ENCODE assay signal across 9 mouse cellular contexts in genomic region chr1:158361964-158362291, GRCm38 (mm10). TPM values are rescaled to one million over a fixed set of nuclear protein-coding genes. Genes with fewer than 3 reads are reported as not detected.
DNase-seq lines count a peak whose midpoint lies in the region; ATAC-seq and TF ChIP-seq lines count a peak whose summit lies in the region.
"Had no signal": no experiment of that assay in that cellular context is flagged by ENCODE, and none has a peak within 500 bp of the region (broad histone marks: within the 10 kb centered on the region; RNA-seq: fewer than 3 reads in every experiment).

Gene Astn1, plus strand, starts transcription at chr1:158362273.

- peaks cover 8% of the 10 kb centered on the region for H3K4me1 ChIP-seq in heart, embryonic 10.5 days
- peaks cover 0 to 5% of the 10 kb centered on the region in 2 experiments; a peak in 1 of 4 replicates for H3K4me1 ChIP-seq in ES-E14 (ENCODE audit: control insufficient read depth in 2 of 2, insufficient read depth in 2 of 2, low read length in 2 of 2, poor library complexity in 1 of 2)
- H3K4me1 ChIP-seq in hindbrain, embryonic 11.5 days (replicated peaks; ENCODE audit: control insufficient read depth, insufficient read depth, low read length), result no peaks in the 10 kb centered on the region; the same call in 1 of the 2 replicates
- H3K4me1 ChIP-seq in liver, embryonic 12.5 days, result no peaks in the 10 kb centered on the region

- H3K36me3 ChIP-seq in heart, embryonic 10.5 days, result no peaks in the 10 kb centered on the region
- H3K36me3 ChIP-seq in ES-E14 (ENCODE audit: control insufficient read depth, insufficient read depth, low read length, poor library complexity, severe bottlenecking), result no peaks in the 10 kb centered on the region
- no peaks in the 10 kb centered on the region for H3K36me3 ChIP-seq in hindbrain, embryonic 11.5 days (ENCODE audit: control insufficient read depth, insufficient read depth, low read length)
- no peaks in the 10 kb centered on the region for H3K36me3 ChIP-seq in liver, embryonic 12.5 days
- H3K36me3 ChIP-seq: G1E had no signal

- peak within 1 kb of the TSS; percentile 65 for H3K4me3 ChIP-seq in heart, embryonic 10.5 days
- peak within 1 kb of the TSS; percentile 47 to 68 for H3K4me3 ChIP-seq in ES-E14 (ENCODE audit: insufficient read depth in 1 of 2, low read depth in 1 of 2, low read length in 2 of 2, poor library complexity in 1 of 2, severe bottlenecking in 1 of 2)
- H3K4me3 ChIP-seq in hindbrain, embryonic 11.5 days (ENCODE audit: low read depth, low read length), result peak within 1 kb of the TSS; percentile 46
- H3K4me3 ChIP-seq in liver, embryonic 12.5 days, result peak within 1 kb of the TSS; percentile 32

- in situ Hi-C loops in ES-E14 (cut with MboI; ENCODE audit: low sequenced_read_pairs in 2 of 2, unreplicated experiment in 2 of 2), result no loop called here

- H3K27ac ChIP-seq in heart, embryonic 10.5 days, result peak within 1 kb of the TSS; percentile 56
- H3K27ac ChIP-seq in ES-E14 (ENCODE audit: insufficient read depth, low read depth, low read length, poor library complexity, severe bottlenecking), result no peak within 1 kb of the TSS
- H3K27ac ChIP-seq in hindbrain, embryonic 11.5 days (ENCODE audit: low read depth, low read length), result peak within 1 kb of the TSS; percentile 77
- no peak within 1 kb of the TSS for H3K27ac ChIP-seq in liver, embryonic 12.5 days

- ATAC-seq in hindbrain, embryonic 11.5 days (ENCODE audit: low FRiP score), result no peak
- ATAC-seq in liver, embryonic 12.5 days, result no peak

- H3K27me3 ChIP-seq in heart, embryonic 10.5 days (ENCODE audit: insufficient read depth, poor library complexity, severe bottlenecking), result peaks cover 35% of the 10 kb centered on the region
- no peaks in the 10 kb centered on the region for H3K27me3 ChIP-seq in hindbrain, embryonic 11.5 days (ENCODE audit: control insufficient read depth, insufficient read depth, low read length)
- H3K27me3 ChIP-seq in liver, embryonic 12.5 days (replicated peaks), result peaks cover 25% of the 10 kb centered on the region

- DNase-seq in heart, embryonic 10.5 days (ENCODE audit: low spot score), result no peak
- no peak for DNase-seq in heart, postnatal 25 days (ENCODE audit: low spot score)
- DNase-seq in ES-E14 (ENCODE audit: low read depth, low spot score), result no peak
- peak; percentile 64 for DNase-seq in hindbrain, embryonic 11.5 days (ENCODE audit: low spot score)
- DNase-seq in retina, postnatal 1 day, result no peak
- DNase-seq in frontal cortex, postnatal 14 days (ENCODE audit: low spot score in 2 of 2), result no peak
- no peak for DNase-seq in urinary bladder, adult 18-20 months (ENCODE audit: low spot score in 2 of 2)

- no peak within 1 kb of the TSS for H3K9ac ChIP-seq in ES-E14 (ENCODE audit: insufficient read depth, low read depth, low read length, poor library complexity, severe bottlenecking)
- peak within 1 kb of the TSS; percentile 81 for H3K9ac ChIP-seq in hindbrain, embryonic 11.5 days (ENCODE audit: low read depth, low read length)
- H3K9ac ChIP-seq in liver, embryonic 12.5 days, result no peak within 1 kb of the TSS

- peak within 1 kb of the TSS; percentile 56 for H3K4me2 ChIP-seq in hindbrain, embryonic 11.5 days (replicated peaks; ENCODE audit: low read depth, low read length)
- peak within 1 kb of the TSS; percentile 44 for H3K4me2 ChIP-seq in liver, embryonic 12.5 days

- intact Hi-C loops in heart, postnatal 25 days (cut with DNase I), result no loop called here

- 0% methylated on average over 2 of the region's 2 CpGs for WGBS in heart, embryonic 10.5 days
- 0% methylated on average over 2 of the region's 2 CpGs for WGBS in hindbrain, embryonic 11.5 days
- WGBS in liver, embryonic 12.5 days (ENCODE audit: insufficient replicate concordance), result 0% methylated on average over 2 of the region's 2 CpGs

- H3K9me3 ChIP-seq in heart, embryonic 10.5 days, result no peaks in the 10 kb centered on the region
- no peaks in the 10 kb centered on the region for H3K9me3 ChIP-seq in ES-E14 (ENCODE audit: control insufficient read depth, insufficient read depth, low read depth, low read length)
- no peaks in the 10 kb centered on the region for H3K9me3 ChIP-seq in hindbrain, embryonic 11.5 days (ENCODE audit: control insufficient read depth, low read length)
- H3K9me3 ChIP-seq in liver, embryonic 12.5 days (replicated peaks), result no peaks in the 10 kb centered on the region

TF ChIP-seq in ES-E14, 5 proteins besides CTCF, POLR2A, EP300 and RAD21:
- TF ChIP-seq ZC3H11A (IDR thresholded peaks at IDR 0.05; ENCODE audit: borderline replicate concordance, low read depth, low read length) (no peak), ZNF384 (IDR thresholded peaks at IDR 0.05; ENCODE audit: low read depth, low read length) (no peak), CHD2 (IDR thresholded peaks at IDR 0.05; ENCODE audit: low read depth, low read length) (no peak), MAFK (IDR thresholded peaks at IDR 0.05; ENCODE audit: insufficient read depth, low read depth, low read length) (no peak), HCFC1 (IDR thresholded peaks at IDR 0.05; ENCODE audit: borderline replicate concordance, insufficient read depth, low read length) (no peak)

RNA-seq across cellular contexts. Expression of gene Astn1, which starts in this region (rescaled TPM):
- polyA plus RNA-seq in heart, embryonic 10.5 days (2016; fragmentation: Nextera tagmentation; extraction: Ambion mirVana), result 0.95 and 1.6 TPM in 2 replicates
- 1 to 10 TPM in 1 of 2 experiments, under 1 TPM in 1; 0.98 to 1.1 TPM for total RNA-seq in heart, postnatal 25 days (2021)
- 0.69 and 0.85 TPM in 2 replicates for total RNA-seq in ES-E14 (2012; rRNA removed)
- 15.2 and 20.6 TPM in 2 replicates for polyA plus RNA-seq in hindbrain, embryonic 11.5 days (2014; fragmentation: Nextera tagmentation; extraction: Ambion mirVana)
- polyA plus RNA-seq in liver, embryonic 12.5 days (2016; fragmentation: Nextera tagmentation; extraction: Ambion mirVana), result 0.17 and 0.29 TPM in 2 replicates

Comparison
In these comparisons a context has a peak if more than half of its experiments do, and no peak if none do; other contexts are left out.
1. H3K27ac ChIP-seq: peak in heart, embryonic 10.5 days (single experiment) and hindbrain, embryonic 11.5 days (single experiment); none in ES-E14 (single experiment) and liver, embryonic 12.5 days (single experiment).
2. Peak in every context shown above with its lines, with median percentiles within 50 percentile points of each other: H3K4me3 ChIP-seq.